Mouse (Mus musculus) granulocyte monocyte progenitor cell, adult 5-6 weeks (primary cell): ENCODE results near the gene Rsu1. TPM values are rescaled to one million over a fixed set of nuclear protein-coding genes. Genes with fewer than 3 reads are reported as not detected.

Source experiments
- ATAC-seq: replicated peaks from 2 replicates; pipeline ENCODE4 v1.8.0; 2016; ENCODE audit warnings: mild to moderate bottlenecking, moderate TSS enrichment, inconsistent platforms; ENCODE audit not compliant: poor library complexity, severe bottlenecking
- total RNA-seq, 2 experiments: library from RNA; stranded (forward) in 1 of 2; stranded (reverse) in 1 of 2; fragments of 200-712, 200-1000 nt in 1 of 2; fragments of >200 nt in 1 of 2; fragmentation: Nextera tagmentation in 1 of 2; gene quantifications; 2 replicates each; pipeline ENCODE4 v1.2.3; 2014 to 2017

Rsu1 gene
- total RNA-seq, 2 experiments from 2014 or later: 114 to 155 TPM

DNA sequence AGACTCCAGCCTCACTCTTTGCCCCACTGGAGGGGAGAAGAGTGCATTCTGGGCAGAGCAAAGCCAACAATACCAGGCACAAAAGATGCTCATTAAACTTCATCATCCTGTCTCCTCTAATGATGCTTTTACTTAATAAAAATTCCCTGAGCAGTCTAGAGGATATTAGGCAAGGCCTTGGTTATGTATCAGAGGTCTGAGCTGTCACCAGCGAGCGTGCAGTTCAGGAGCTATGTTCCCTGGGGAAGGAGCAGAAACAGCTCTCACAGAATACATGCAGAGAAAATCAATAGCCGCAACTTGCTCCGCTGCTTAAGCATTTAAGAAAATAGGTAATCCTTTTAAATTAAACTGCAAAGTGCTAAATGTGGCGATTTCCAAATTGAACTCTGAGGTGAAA, 187.0 kb downstream of the Rsu1 start:
- no peak for ATAC-seq

DNA sequence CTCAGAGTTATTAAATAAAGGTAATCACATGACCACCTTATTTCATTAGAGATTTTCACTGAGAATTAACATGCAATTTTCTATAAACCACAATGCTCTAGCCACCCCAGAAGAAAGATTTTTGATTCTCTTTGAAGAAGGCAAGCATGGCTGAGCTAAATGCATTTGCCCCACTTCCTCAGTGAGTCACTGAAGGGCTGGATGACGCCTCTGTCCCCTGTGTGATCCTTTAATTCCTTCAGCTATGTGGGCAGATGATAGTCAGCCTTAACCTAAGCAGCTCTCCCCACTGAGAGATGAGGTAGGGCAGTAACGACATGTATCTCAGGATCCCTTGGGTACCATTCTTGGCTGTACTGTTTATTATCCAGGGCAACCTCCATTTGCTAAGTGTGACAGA, 190.7 kb downstream of the Rsu1 start:
- ATAC-seq: no peak

DNA sequence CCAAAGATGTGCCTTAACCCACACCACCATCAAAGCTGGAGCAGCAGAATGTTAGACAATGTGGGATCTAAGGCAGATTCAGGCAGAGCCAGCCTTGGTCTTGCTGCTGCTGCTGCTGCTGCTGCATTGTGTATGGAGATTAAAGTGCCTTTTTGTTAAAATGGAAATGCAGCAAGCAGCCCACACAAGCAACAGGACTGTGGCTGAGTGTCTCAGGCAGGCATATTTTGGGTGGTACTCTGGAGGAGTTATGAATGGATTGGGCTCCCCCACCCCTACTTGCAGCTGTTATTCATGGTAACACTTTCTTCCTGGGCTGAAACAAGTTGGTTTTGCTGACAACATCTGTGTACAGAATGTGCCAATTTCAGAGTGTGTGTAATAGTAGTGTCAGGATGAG, 199.0 kb downstream of the Rsu1 start:
- no peak for ATAC-seq

DNA sequence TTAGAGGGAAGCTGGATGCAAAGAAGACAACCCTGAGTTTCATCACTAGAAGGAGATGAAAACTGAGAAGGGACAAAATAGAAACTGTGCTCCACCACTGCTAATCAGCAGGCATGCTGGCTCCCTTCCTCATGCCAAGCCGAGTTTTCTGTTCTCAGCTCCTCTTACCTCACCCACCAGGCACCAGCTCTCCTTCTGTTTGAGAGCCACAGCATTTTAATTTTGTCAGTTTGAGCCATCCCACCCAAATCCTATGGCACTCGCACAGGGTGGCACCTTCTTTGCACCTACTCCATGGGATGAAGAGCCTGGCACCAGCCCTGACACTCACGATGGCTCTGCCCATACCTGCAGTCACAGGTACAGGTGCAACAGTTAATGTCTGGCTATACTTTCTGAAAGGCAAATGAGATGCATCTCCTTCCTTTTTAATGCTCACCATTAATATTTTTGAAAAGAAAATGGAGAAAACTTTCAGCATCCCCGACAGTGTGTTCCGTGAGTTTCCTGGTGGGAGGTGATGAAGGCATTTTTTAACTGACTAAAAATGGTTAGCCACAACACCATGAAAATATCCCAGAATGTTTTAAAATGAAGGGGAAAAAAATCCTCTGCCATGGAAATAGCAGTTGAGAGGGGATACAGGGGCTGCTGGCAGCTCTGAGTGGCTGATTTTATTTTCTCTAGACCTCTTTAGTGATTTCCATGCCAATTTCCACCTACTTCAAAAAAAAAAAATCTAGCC, 210.6 kb downstream of the Rsu1 start:
- no peak for ATAC-seq

DNA sequence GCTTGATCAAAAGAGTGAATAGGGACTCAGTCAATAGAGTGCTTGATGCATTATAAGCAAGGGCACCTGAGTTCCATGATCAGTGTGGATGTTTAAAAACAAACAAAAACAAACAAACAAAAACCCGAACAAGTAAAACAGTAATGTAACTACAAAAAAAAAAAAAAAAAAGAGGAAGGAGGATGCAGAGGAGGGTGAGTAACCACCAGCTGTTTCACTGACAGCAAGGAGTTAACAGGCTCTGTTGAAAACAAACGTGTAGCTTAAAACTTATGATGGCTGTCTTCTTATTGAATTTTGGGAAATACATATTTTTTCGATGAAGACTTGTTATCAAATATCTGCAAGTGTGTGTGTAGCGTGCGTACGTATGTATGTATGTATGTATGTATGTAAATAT, 222.6 kb downstream of the Rsu1 start:
- no peak for ATAC-seq

DNA sequence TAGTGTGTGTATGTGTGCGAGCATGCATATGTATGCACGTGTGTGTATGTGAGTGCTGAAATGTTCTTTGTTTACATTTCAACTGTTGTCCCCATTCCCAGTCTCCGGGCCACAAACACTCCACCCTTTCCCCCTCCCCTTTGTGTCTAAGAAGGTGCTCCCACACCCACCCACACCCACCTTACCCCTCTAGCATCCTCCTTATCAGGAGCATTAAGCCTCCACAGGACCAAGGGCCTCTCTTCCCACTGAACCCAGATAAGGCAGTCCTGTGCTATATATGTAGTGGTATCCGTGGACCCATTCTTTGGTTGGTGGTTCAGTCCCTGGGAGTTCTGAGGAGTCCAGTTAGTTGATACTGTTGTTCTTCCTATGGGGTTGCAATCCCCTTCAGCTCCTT, 226.7 kb downstream of the Rsu1 start:
- ATAC-seq: no peak

DNA sequence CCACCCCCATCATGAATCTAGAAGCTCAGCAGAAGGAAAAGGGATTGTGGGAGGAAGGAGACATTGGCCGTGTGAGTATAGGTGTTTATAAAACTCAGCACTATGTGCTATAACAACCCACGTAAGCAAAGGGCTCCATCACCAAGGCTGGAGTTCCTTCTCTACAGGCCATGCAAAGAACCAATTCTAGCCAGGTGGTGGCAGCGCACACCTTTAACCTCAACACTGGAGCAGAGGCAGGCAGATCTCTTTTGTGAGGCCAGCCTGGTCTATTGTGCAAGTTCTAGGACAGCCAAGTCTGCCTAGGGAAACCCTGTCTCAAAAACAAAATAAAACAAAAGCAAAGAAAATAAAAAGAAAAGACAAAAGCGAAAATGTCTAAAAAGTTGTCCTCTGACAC, 231.4 kb downstream of the Rsu1 start:
- no peak for ATAC-seq

DNA sequence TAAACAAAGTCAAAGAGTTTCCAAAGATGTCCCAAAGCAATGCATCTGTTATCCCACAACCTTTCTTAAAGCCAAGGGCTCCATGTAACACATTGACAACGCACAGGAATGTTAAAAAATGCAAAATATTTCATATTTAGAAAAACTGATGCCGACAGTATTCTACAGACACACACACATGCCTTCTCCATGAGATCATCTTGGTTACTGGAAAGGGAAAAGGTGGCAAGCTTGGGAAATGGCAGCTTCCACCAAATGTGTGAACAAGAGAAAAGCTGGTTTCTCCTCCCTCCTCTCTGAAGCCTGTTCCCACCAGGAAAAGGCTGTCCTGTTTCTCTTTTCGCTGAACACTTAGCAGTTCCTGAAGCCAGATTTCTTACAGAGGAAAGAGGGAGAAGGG, 232.4 kb downstream of the Rsu1 start:
- ATAC-seq: no peak

Other genes starting within 250 kb of the Rsu1 start
- gene Cubn, start 220.4 kb upstream of the Rsu1 start, total RNA-seq (2014; fragmentation: Nextera tagmentation): not detected in 2 replicates
- gene Cubn, start 220.4 kb upstream of the Rsu1 start, total RNA-seq (2017): not detected in 2 replicates